Comparison of ENCODE assay signal across 1 mouse cellular context in genomic region chr3:96675171-96675570, GRCm38 (mm10).
TF ChIP-seq lines count a peak whose summit lies in the region.

No protein-coding gene starts in this region.

TF ChIP-seq in MEL, 35 proteins besides CTCF, POLR2A, EP300 and RAD21 (continued from another document):
- TF ChIP-seq TAL1 (IDR thresholded peaks at IDR 0.05; ENCODE audit: low read length), result no peak
- no peak for TF ChIP-seq POLR2AphosphoS5 (IDR thresholded peaks at IDR 0.05; ENCODE audit: borderline replicate concordance, low read depth, low read length)
- 0 out of 2 replicates have a peak, but pooled peaks have one; percentile 43 for TF ChIP-seq MYC (IDR thresholded peaks at IDR 0.05; ENCODE audit: low read depth, low read length)
- no peak for TF ChIP-seq JUND (IDR thresholded peaks at IDR 0.05; ENCODE audit: low read depth, low read length)
- TF ChIP-seq TBP (IDR thresholded peaks at IDR 0.05; ENCODE audit: low read depth, low read length), result 0 out of 2 replicates have a peak, but pooled peaks have one; percentile 53
- no peak; the same call in 1 of the 2 replicates for TF ChIP-seq GATA1 (IDR thresholded peaks at IDR 0.05; ENCODE audit: low read depth, low read length)
- TF ChIP-seq HCFC1 (IDR thresholded peaks at IDR 0.05; ENCODE audit: low read depth, low read length), result peak; percentile 41; the same call in 1 of the 2 replicates
- no peak for TF ChIP-seq NRF1 (IDR thresholded peaks at IDR 0.05; ENCODE audit: insufficient read depth, low read depth, low read length, poor library complexity, severe bottlenecking)
- TF ChIP-seq TCF12 (IDR thresholded peaks at IDR 0.05; ENCODE audit: low read depth, low read length), result no peak
- no peak for TF ChIP-seq MAZ (IDR thresholded peaks at IDR 0.05; ENCODE audit: low read depth, low read length)
- TF ChIP-seq ETS1 (IDR thresholded peaks at IDR 0.05; ENCODE audit: low read depth, low read length), result no peak
- TF ChIP-seq MAX (IDR thresholded peaks at IDR 0.05; ENCODE audit: low read length), result no peak
- TF ChIP-seq MAFK (IDR thresholded peaks at IDR 0.05; ENCODE audit: borderline replicate concordance, low read depth, low read length), result no peak
- no peak for TF ChIP-seq ZKSCAN1 (IDR thresholded peaks at IDR 0.05; ENCODE audit: low read depth, low read length)
- no peak for TF ChIP-seq POLR2AphosphoS2 (IDR thresholded peaks at IDR 0.05; ENCODE audit: low read length)
- no peak for TF ChIP-seq BHLHE40 (IDR thresholded peaks at IDR 0.05; ENCODE audit: borderline replicate concordance, low read depth, low read length)
- no peak for TF ChIP-seq USF1 (IDR thresholded peaks at IDR 0.05; ENCODE audit: low read depth, low read length)
- no peak for TF ChIP-seq UBTF (IDR thresholded peaks at IDR 0.05; ENCODE audit: borderline replicate concordance, insufficient read depth, low read depth, low read length)
- no peak for TF ChIP-seq MXI1 (IDR thresholded peaks at IDR 0.05; ENCODE audit: low read depth, low read length)
- no peak for TF ChIP-seq NELFE (IDR thresholded peaks at IDR 0.05; ENCODE audit: low read depth, low read length)
- TF ChIP-seq USF2 (IDR thresholded peaks at IDR 0.05; ENCODE audit: borderline replicate concordance in 1 of 2, insufficient read depth in 1 of 2, low read depth in 1 of 2, low read length in 2 of 2), result no peak
- TF ChIP-seq ZNF384 (IDR thresholded peaks at IDR 0.05; ENCODE audit: low read depth, low read length), result peak; percentile 89
- no peak for TF ChIP-seq MEF2A (IDR thresholded peaks at IDR 0.05; ENCODE audit: extremely low read depth, insufficient replicate concordance, low read depth, low read length, poor library complexity, severe bottlenecking)
- TF ChIP-seq SMC3 (IDR thresholded peaks at IDR 0.05; ENCODE audit: low read depth, low read length), result no peak
